Mouse (Mus musculus) ES-E14 (cell line): Measurements from ENCODE around the gene Cdkl4.

Experiments
- HCFC1 ChIP-seq: IDR thresholded peaks from 2 replicates; pipeline ENCODE4 v1.6.1; 2012; ENCODE audit warnings: low read length, inconsistent platforms, borderline replicate concordance; ENCODE audit not compliant: insufficient read depth
- ZC3H11A ChIP-seq: IDR thresholded peaks from 2 replicates; pipeline ENCODE4 v1.6.1; 2012; ENCODE audit warnings: low read depth, mild to moderate bottlenecking, inconsistent platforms, low read length, borderline replicate concordance
- ZNF384 ChIP-seq: IDR thresholded peaks from 2 replicates; pipeline ENCODE4 v1.6.1; 2012; ENCODE audit warnings: low read depth, low read length, inconsistent platforms

GRCm38 (mm10) chr17:80603806-80604205, 26.2 kb upstream of the Cdkl4 start:
- TF ChIP-seq ZNF384 (no peak), HCFC1 (no peak), ZC3H11A (no peak)
